Mouse (Mus musculus): ENCODE results near the gene Gli1.
A peak's percentile ranks its signal among the peaks of the same experiment; 100 is the strongest.
"Not testable (repeated sequence)": the region's sequence is repeated elsewhere in the genome, so short reads cannot be mapped to it uniquely, and the experiment has no call there.

Gene Gli1

DNA sequence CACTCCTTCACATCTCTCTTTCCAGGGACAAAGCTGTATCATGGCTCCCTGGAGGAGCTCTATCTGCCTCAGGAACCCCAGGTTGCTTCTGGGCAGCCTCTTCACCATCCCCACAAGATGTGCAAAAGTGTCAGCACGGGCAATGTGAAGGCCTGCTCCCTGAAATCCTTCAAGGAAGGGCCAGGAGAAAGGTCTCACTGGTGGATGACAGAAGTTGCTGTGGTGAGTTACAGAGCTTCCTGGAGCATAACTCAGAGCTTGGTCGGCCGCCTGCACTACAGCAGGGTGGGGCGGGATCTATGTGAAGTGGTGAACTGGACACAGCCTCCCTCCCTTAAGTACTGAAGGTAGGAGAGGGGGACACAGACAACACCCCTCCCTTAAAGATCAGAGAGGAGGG, 19.1 kb downstream of the Gli1 start:
- DNase-seq (ENCODE audit: low read depth, low spot score), result peak; percentile 36

DNA sequence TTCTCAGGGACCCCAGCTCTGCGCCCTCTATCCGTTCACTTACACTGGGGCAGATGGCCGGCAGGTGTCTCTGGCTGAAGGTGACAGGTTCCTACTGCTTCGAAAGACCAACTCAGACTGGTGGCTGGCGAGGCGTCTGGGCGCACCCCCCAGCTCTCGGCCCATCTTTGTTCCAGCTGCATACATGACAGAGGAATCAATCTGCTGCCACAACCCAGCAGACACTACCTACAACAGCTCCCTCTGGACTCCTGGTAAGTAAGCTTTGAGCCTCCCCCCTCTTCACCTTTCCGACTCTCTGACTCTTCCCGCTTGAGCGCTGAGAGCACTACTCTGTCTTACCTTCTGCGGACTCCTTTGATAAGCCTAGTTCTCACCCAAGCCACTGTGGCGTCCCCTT, 19.6 kb downstream of the Gli1 start:
- peak; percentile 52 for DNase-seq (ENCODE audit: low read depth, low spot score)

DNA sequence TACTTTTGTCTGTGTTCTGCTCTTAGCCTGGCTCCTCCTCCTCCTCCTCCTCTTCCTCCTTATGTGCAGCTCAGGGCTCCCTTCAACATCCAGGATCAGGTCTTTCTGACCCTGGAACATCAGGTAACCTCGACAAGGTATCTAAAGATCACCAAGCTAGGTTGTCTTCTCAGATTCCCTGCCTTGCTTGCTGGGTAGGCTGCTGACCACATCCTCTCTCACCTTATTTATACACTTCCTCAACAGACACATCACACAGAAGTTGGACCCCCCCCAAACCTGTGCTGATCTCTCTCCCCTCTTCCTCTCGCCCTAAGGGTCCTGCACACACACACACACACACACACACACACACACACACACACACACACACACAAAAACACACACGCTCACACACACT, 20.2 kb downstream of the Gli1 start, which contains the start of gene Arhgap9:
Gene Arhgap9 (plus strand): TSS at position 344 of the 400 bp plus-strand sequence.
- DNase-seq (ENCODE audit: low read depth, low spot score), result peak; percentile 75

DNA sequence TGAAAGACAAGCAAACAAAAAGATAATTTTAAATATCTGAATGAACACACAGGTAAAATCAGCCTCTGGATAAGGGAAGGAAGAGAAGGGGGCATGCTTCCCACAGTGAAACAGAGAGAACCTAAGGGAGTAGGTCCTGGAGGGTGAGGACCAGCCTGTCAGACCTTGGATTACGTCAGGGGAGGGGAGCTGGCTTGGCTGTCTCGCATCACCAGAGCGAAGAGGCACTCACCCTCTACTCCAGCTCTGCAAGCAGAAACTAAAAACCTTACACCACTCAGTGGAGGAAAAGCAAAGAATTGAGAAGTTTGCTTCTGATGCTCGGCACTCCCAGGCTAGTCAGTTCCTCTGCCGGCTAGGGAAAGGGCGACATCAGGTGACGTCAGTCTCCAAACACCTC, 21.8 kb downstream of the Gli1 start:
- DNase-seq (ENCODE audit: low read depth, low spot score), result no peak

DNA sequence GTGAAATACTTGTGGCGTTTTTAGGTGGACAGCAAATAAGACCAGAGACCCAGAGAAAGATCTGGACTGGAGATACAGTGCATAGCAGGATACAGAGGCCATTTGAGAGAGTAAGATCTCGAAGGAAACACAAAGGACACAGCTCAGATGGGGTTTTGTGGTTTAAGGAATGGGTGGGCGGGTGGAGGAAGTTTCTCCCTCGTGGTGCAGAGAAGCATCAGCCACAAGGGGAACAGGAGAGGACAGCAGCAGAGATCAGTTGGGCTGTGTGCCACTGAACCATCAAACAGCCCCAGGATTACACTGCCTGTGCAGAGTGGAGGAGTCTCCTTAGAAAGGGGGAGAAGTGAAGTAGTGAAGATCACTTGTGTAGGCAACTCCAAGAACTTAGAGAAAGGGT, 23.8 kb downstream of the Gli1 start:
- DNase-seq (ENCODE audit: low read depth, low spot score), result no peak

DNA sequence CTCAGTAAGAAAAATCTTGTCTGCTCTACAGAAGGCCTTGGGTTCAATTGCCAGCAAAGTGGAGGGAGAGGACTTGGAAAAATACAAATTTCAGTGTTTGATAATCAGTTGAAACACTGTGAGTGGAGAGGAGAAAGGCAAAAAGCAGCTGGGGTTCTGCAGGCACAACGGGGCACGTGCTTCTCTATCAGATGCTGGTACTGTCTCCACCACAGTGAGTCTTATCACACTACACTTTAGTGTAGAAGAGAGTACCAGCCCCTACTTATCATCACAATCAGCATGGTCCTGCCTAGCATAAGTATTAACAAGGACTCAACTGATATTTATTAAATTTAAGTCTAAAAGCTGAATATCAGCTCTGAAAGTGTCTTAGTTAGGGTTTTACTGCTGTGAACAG, 24.5 kb downstream of the Gli1 start:
- no peak for DNase-seq (ENCODE audit: low read depth, low spot score)

DNA sequence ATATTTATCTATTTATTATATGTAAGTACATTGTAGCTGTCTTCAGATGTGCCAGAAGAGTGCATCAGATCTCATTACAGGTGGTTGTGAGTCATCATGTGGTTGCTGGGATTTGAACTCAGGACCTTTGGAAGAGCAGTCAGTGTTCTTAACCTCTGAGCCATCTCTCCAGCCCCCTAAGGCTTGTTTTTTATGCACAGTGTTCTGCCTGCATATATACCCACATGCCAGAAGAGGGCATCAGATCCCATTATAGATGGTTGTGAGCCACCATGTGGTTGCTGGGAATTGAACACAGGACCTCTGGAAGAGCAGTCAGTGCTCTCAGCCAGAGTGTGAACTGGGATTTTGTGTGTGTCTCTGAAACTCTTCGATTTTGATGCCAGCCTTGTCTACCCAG, 26.8 kb downstream of the Gli1 start:
- DNase-seq (ENCODE audit: low read depth, low spot score), result not testable (repeated sequence)

DNA sequence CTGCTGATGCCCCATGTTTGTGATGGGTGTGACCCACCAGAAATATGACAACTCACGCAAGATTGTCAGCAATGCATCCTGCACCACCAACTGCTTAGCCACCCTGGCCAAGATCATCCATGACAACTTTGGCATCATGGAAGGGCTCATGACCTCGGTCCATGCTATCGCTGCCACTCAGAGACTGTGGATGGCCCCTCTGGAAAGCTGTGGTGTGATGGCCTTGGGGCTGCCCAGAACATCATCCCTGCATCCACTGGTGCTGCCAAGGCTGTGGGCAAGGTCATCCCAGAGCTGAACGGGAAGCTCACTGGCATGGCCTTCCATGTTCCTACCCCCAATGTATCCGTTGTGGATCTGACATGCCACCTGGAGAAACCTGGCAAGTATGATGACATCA, 28.3 kb downstream of the Gli1 start:
- not testable (repeated sequence) for DNase-seq (ENCODE audit: low read depth, low spot score)

DNA sequence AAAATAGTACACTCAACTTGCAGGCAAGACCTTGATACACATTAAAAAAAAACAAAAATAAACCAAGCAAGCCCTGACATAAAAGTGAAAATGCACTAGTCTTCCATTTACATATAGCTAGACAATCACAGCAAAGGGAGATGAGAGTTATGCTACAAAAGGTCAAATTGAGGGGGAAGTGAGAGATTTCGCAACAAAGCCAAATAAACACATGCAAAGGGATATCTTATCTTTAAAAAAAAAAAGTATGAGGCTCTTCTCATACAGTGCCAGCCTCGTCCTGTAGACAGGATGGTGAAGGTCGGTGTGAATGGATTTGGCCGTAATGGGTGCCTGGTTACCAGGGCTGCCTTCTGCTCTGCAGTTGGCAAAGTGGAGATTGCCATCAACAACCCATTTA, 28.9 kb downstream of the Gli1 start:
- no peak for DNase-seq (ENCODE audit: low read depth, low spot score)

DNA sequence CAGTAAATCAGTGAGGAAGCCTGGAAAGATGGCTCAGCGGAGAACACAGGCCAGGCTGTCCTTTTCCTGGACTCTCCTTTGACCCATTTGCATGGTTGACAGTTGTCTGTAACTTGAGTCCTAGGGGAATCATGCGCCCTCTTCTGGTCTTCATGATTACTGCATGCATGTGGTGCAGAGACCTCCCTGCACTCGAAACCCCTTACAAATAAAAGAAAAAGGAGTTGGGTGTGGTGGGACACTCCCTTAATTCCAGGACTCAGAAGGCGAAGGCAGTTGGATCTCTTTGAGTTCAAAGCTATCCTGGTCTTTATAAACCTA, 29.5 kb downstream of the Gli1 start:
- DNase-seq (ENCODE audit: low read depth, low spot score), result peak; percentile 86

DNA sequence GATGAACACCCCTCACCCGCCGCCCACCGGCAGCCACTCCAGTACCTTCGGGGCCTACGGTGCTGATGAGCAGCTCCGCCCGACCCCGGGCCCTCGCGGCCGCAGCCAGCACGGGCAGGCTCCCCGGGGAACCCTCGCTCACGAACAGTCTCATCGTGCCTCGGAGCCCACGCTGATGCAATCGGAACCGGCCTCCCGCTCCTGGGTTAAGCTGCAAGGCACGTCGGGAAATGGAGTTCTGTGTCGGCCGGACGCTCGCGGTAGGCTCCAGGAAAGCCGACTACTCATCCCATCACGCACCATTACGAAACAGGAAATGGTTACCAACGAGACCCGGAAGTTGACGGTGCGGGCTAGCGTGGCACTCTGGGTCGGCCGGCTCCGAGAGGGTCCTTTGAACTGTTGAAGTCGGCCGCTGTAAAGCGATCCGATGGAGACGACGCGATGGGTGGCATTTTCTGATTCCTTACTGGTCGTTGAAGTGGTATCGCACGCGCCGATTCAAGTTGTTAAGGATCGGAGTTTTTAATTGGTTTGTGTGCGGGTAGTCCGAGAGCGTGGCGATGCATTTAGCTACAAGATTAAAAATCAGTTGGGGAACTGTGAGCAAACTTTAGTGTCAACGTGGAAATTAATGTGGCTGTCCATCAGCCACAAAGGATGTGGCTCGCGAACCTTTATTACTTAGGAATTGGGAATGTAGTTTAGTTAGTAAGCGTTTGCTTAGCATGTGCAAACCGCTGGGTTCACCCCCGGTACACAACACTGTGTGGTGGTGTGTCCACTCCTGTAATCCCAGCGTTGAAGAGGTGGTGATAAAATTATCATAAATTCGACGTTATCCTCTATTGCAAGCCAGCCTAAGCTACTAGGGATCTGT, 30.1 kb downstream of the Gli1 start, which contains the start of gene Mars:
Gene Mars (minus strand): TSS at position 311 of the 880 bp plus-strand sequence.
- peak; percentile 95 for DNase-seq (ENCODE audit: low read depth, low spot score)

DNA sequence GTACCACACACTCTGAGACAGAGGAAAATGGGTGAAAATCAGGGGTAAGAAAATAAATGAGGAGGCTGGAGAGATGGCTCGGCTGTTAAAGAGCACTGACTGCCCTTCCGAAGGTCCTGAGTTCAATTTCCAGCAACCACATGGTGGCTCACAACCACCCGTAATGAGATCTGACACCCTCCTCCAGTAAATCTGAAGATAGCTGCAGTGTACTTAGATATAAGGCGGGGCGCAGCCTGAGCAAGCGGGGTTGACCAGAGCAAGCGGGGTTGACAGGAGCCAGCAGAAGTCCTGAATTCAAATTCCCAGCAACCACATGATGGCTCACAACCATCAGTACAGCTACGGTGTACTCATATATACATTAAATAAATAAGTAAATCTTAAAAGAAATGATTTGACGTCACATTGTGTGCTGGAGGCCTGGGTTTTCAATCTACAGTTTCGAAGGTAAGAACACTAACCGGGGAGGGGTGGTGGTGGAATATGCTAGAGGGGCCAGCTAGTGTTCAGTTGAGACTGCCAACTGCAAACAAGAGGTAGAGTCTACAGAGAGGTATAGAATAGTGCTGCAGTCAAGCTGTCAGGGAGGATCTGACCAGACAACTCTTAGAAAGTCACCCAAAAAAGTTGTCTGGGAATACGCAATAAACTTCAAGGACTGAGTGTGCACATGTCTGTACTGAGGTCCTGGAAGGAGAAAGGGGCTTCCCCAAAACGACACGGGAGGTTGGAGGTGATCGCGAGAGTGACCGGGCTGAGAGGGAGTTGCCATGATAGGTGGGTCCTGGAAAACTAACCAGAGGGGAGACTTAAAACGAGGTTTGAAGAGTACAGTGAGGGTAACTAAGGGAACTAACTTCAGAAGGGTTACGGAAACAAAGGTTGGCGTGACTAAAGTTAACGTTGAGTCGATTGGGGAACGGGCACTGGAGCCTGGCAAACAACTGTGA, 31.0 kb downstream of the Gli1 start:
- peak; percentile 67 for DNase-seq (ENCODE audit: low read depth, low spot score)

DNA sequence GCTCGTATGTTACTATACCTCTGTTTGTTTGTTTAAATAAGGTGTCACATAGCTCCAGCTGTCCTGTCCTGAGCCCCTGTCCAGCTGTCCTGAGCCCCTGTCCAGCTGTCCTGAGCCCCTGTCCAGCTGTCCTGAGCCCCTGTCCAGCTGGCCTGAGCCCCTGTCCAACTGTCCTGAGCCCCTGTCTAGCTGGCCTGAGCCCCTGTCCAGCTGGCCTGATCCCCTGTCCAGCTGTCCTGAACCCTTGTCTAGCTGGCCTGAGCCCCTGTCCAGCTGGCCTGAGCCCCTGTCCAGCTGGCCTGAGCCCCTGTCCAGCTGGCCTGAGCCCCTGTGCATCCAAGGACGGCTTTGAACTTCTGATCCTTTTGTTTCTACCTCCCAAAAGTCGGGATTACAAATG, 32.6 kb downstream of the Gli1 start:
- DNase-seq (ENCODE audit: low read depth, low spot score), result not testable (repeated sequence)

DNA sequence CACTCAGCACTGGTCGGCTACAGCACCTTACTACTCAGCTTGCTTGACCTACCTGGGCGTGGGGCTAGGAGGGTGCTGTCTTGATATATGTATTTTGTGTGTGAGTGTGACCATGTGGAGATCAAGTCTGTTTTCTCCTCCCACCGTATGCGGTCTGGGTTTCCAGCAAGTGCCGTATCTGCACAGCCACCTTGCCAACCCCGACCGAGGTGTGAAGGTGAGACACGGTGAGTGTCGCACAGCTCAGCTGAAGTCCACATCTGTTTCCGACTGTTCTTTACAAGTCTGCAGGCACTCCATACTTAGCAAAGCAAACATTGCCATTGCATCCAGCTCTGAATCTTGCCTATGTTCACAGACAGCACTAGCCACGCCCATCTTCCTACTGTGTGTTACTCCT, 38.6 kb downstream of the Gli1 start:
- no peak for DNase-seq (ENCODE audit: low read depth, low spot score)

DNA sequence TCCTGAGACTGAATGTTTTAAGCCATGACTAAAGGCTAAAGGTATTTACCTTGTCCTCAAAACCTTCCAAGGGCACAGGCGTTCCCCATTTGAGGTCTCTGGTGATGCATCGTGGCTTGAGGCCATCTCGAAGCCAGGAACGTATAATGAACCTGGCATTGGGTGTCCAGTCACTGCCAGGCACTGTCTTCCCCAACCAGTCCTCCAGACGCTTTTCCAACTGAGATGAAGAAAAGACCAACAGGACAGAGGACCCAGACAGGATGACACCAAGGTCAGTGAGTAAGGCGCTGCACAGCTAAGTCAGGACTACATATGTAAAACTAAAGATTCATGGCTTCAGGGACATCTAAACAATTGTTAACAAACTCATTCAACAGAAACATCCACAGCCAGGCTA, 41.4 kb downstream of the Gli1 start:
- no peak for DNase-seq (ENCODE audit: low read depth, low spot score)

DNA sequence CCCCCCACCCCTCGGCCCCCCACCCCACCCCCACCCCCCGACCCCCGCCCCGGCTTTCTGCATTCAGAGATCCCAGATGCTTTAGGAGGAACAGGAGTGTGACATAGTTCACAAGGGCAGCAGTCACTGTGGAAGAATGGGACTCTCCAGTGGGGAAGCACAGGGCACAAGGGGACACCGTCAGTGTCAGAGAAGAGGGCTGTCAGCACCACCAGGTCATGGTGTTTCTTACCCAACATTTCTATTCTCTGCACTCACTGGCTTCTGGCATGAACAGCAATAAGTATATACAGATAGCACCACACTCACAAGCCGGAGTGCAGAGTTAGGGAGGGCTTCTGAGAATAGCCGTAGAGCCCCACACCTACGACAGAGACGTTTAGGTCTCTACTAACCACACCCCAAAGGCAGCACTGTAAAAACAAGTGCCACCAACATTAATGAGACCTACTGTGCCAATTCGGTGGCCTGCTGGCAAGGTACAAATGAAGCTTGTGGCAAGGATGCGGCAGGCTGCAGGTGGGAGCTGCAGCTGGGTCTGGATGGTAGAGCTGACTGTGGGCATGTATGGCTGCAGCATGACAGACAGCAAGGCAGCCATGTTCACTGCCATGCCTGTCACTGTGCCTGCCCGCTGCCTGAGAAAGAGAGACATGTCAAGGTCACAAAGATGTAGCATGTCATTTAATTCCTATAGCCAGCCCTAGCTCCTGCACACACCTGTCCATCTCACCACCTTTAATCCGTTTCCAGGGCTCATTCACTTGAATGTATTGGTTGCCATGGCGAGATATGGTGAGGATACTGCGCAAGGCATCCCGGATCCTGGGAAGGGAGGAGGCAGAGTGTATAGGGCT, 44.5 kb downstream of the Gli1 start:
- DNase-seq (ENCODE audit: low read depth, low spot score), result no peak

DNA sequence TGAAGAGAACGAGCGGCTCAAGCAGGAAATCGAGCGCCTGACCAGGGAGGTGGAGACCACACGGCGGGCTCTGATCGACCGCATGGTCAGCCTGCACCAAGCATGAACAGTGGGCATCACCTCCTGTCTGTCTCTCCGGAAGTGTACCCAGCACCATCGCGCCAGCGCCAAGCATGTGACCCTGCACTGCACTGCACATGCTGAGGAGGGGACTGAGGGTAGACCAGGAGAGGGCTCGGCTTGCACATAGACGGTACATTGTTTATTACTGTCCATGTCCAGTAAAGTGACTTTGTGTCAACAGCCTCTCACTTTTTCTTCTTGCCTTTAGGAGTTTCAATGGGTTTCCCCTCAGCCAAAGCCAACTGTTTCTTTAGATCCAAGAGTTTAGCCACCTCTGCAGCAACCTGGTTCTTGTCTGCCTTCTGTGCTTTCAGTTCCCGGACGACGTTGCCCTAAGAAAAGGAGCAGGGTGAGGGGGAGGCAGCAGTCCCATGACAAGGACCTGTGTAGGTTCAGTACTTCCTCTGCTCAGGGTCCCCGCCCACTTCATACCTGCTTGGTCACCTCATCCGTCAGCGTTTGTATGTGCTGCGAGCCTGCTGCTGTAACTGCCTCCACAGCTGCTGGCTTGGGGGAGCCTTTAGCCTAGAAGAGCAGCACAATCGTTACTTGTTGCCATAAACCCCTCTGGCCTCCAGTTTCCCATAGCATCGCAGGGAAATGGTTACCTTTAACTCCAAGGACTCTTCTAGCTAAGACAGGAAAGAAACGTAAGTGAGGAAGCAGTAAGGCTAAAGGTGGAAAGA, 45.6 kb downstream of the Gli1 start:
- no peak for DNase-seq (ENCODE audit: low read depth, low spot score)

DNA sequence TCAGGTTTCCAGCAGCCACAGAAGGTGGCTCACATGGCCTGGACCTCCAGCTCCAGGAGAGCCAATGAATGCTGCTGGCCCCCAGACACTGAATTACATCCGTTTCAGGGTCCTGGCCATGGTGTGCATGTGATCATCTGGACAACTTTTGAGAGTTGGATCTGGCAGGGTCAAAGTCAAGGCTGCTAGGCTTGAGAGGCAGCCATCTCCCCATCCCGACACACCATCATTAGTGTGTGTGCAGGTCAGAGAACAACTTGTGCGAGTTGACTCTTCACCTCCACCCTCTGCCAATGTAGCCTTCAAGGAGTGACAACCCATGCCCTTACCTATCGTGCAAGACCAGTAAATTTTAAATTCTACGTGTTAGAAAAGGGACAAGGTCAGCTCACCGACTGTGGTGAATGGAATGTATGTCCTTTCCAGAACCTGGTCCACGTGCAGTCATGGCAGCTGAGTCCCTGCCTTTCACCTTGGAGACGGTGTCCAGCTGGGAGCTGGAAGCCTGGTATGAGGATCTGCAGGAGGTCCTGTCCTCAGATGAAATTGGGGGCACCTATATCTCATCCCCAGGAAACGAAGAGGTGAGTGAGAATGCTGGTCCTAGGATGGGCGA, 46.8 kb downstream of the Gli1 start:
- no peak for DNase-seq (ENCODE audit: low read depth, low spot score)

DNA sequence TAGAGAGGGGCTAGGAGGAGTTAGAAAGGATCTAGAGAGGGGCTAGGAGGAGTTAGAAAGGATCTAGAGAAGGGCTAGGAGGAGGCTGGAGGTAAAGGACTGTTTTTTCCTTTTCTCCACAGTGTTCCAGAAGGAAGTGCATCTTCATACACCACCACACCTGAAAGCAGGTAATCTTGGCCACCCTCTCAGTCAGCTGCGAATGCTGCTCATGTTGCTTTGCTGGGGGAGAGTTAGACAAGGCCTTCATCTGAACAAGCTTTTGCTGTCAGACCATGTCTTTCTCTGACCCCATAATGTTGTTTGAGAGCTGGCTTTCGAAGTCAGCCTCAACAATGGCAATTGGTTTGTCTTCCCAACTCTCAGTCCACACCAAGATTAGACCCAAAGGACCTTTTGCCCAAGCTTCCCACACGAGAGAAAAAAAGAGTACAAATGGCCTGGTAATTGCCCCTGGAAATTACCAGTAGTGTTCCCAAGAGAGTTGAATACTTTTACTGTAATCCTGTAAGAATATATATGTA, 48.1 kb downstream of the Gli1 start:
- DNase-seq (ENCODE audit: low read depth, low spot score), result no peak

DNA sequence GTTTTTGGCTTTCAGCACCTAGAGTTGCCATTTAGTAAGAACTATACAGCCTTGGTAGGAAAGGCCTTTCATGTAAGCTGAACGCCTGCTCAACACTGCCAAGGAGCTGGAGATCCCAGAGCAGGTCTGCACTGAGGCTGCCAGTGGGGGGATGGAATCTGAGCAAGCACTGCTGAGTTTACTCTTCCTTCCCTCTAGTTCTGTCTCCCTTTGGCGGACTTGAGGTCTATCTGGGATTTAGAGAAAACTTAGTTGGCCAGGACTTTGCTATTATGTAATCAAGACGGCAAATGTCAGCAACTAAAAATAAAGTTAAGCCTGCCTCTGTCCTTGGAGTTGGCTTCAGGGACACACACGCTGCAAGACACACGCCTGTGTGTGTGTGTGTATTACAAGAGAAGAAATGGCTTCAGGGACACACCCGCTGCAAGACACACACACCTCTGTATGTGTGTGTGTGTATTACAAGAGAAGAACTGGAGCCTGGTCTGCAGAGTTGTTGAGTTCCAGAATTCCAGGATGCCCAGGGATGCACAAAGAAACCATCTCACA, 48.7 kb downstream of the Gli1 start:
- DNase-seq (ENCODE audit: low read depth, low spot score), result no peak
